ENCODE assay signal across 8 mouse cellular contexts in genomic region chr13:113864893-113865292, GRCm38 (mm10).
A peak's percentile ranks its signal among the peaks of the same experiment; 100 is the strongest.
DNase-seq lines count a peak whose midpoint lies in the region; TF ChIP-seq lines count a peak whose summit lies in the region.
"Had no signal": no experiment of that assay in that cellular context is flagged by ENCODE, and none has a peak within 500 bp of the region (broad histone marks: within the 10 kb centered on the region; RNA-seq: fewer than 3 reads in every experiment).

No protein-coding gene starts in this region.

- 53% methylated on average over 1 of the region's 1 CpGs for WGBS in heart, embryonic 10.5 days

- peak; percentile 67 for TF ChIP-seq RAD21 in CH12.LX (IDR thresholded peaks at IDR 0.05; ENCODE audit: low read depth, low read length)

- DNase-seq in CH12.LX (ENCODE audit: extremely low read depth) = peak; percentile 58
- DNase-seq in NIH3T3 (ENCODE audit: low read depth) = peak; percentile 76
- peak; percentile 72 for DNase-seq in embryo, embryonic 11 days
- peak; percentile 76 for DNase-seq in heart, embryonic 10.5 days (ENCODE audit: low spot score)
- DNase-seq in layer of hippocampus, postnatal 10 days (ENCODE audit: low spot score in 2 of 2) = peak; percentile 76 to 85
- DNase-seq in lung, postnatal 10 days = peak; percentile 78
- DNase-seq in right cerebral cortex, postnatal 14 days = peak; percentile 80

- no peak overlapping the region for H3K27ac ChIP-seq in CH12.LX (ENCODE audit: insufficient read depth, low read depth)
- H3K27ac ChIP-seq in heart, embryonic 10.5 days = no peak overlapping the region

- H3K36me3 ChIP-seq in CH12.LX (replicated peaks in 1 of 2; ENCODE audit: control insufficient read depth in 1 of 2, insufficient read depth in 1 of 2, low read length in 1 of 2) = peaks cover 0 to 10% of the 10 kb centered on the region in 2 experiments
- H3K36me3 ChIP-seq in heart, embryonic 10.5 days = no peaks in the 10 kb centered on the region
- H3K36me3 ChIP-seq: limb, embryonic 13.5 days had no signal

- TF ChIP-seq CTCF in CH12.LX (conservative IDR thresholded peaks at IDR 0.05 in 1 of 2, IDR thresholded peaks at IDR 0.05 in 1 of 2; ENCODE audit: low read depth in 2 of 2, low read length in 2 of 2) = peak; percentile 75 to 87

- no peaks in the 10 kb centered on the region for H3K4me1 ChIP-seq in CH12.LX (ENCODE audit: control insufficient read depth in 1 of 2, insufficient read depth in 2 of 2)
- H3K4me1 ChIP-seq in heart, embryonic 10.5 days = peaks cover 32% of the 10 kb centered on the region

- no peak for TF ChIP-seq POLR2A in CH12.LX (IDR thresholded peaks at IDR 0.05; ENCODE audit: low read depth, low read length)

- H3K27me3 ChIP-seq in CH12.LX (replicated peaks) = no peaks in the 10 kb centered on the region
- H3K27me3 ChIP-seq in heart, embryonic 10.5 days (ENCODE audit: insufficient read depth, poor library complexity, severe bottlenecking) = no peaks in the 10 kb centered on the region
- H3K27me3 ChIP-seq: limb, embryonic 13.5 days had no signal

- in situ Hi-C loops in CH12.LX (cut with MboI; ENCODE audit: low pct_ligation_motif_present, low pct_unique_long_range_greater_than_20kb, low sequenced_read_pairs) = loop anchor here (5.0 kb wide), 1 partner anchor 168 kb away; no protein-coding TSS in a partner anchor

- H3K4me2 ChIP-seq in CH12.LX (ENCODE audit: insufficient read depth, low read depth, poor library complexity, severe bottlenecking) = no peak overlapping the region
- H3K4me2 ChIP-seq: limb, embryonic 13.5 days had no signal

- no peaks in the 10 kb centered on the region for H3K9me3 ChIP-seq in CH12.LX (replicated peaks; ENCODE audit: low read length)
- H3K9me3 ChIP-seq in heart, embryonic 10.5 days = no peaks in the 10 kb centered on the region
- H3K9me3 ChIP-seq: limb, embryonic 13.5 days had no signal

- dilution Hi-C loops in CH12.LX (cut with MboI; ENCODE audit: extremely low pct_ligation_motif_present, extremely low pct_unique_long_range_greater_than_20kb, low sequenced_read_pairs) = no loop called here

- TF ChIP-seq EP300 in CH12.LX (IDR thresholded peaks at IDR 0.05; ENCODE audit: low read length) = no peak

- H3K4me3 ChIP-seq in CH12.LX (replicated peaks in 1 of 3; ENCODE audit: low read depth in 2 of 3, low read length in 2 of 3, poor library complexity in 1 of 3) = no peak overlapping the region
- H3K4me3 ChIP-seq in heart, embryonic 10.5 days = no peak overlapping the region
- H3K4me3 ChIP-seq: limb, embryonic 13.5 days had no signal

- no peak overlapping the region for H3K9ac ChIP-seq in CH12.LX (ENCODE audit: insufficient read depth, low read depth)
- H3K9ac ChIP-seq: limb, embryonic 13.5 days had no signal

- H3K79me2 ChIP-seq in CH12.LX (replicated peaks; ENCODE audit: control insufficient read depth, extremely low read depth, insufficient read depth, poor library complexity, severe bottlenecking) = no peaks in the 10 kb centered on the region

TF ChIP-seq in CH12.LX, 34 proteins besides CTCF, POLR2A, EP300 and RAD21:
- TF ChIP-seq SMC3 (IDR thresholded peaks at IDR 0.05; ENCODE audit: low read depth, low read length) (peak; percentile 65), CHD2 (IDR thresholded peaks at IDR 0.05; ENCODE audit: low read length) (no peak)
